Mouse (Mus musculus) naive thymus-derived CD4-positive, alpha-beta T cell, adult 2 months (primary cell): Measurements from ENCODE around the gene Fancf.

Experiments
- DNase-seq: peaks from one replicate; pipeline ENCODE4 v3.0.0-alpha.2; 2011; ENCODE audit warnings: low read depth

The Fancf gene

DNA sequence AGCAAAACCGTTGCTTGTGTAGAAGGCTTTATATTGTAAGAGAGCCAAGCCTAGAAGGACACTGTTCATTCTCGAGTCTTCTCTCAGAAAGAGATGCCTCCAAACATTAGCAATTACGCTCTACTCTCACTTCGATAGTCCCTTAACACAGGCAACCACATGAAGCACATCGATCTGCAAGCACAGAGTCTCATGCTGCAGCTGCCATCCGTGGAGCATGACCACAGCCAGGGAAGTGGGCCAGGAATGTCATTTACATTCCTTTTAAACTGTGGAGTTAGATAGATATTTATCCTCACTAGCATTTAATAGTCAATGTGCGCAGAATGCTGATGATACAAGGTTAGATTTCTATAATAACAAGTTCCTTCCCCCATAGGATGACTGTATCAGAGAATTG lies 21.6 kb downstream of the Fancf start:
- DNase-seq, result no peak

DNA sequence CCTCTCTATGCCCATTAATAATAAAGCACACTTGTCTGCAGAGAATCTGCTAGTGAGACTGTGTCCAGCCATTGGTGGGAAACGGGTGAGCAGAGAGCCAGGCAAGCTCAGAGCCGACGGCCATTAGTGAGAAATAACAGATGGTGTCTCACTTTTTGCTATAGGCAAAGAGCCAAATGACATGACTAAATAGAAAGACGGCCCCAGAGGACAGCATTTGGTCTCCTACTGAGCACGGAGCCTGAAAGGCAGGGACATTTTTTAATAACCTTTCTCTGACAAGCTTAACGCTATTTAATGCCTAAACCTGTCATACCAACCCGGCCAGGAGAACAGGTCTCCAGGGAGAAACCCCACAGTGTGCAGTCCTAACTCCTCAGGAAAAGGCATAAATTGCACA lies 30.1 kb downstream of the Fancf start:
- no peak for DNase-seq

DNA sequence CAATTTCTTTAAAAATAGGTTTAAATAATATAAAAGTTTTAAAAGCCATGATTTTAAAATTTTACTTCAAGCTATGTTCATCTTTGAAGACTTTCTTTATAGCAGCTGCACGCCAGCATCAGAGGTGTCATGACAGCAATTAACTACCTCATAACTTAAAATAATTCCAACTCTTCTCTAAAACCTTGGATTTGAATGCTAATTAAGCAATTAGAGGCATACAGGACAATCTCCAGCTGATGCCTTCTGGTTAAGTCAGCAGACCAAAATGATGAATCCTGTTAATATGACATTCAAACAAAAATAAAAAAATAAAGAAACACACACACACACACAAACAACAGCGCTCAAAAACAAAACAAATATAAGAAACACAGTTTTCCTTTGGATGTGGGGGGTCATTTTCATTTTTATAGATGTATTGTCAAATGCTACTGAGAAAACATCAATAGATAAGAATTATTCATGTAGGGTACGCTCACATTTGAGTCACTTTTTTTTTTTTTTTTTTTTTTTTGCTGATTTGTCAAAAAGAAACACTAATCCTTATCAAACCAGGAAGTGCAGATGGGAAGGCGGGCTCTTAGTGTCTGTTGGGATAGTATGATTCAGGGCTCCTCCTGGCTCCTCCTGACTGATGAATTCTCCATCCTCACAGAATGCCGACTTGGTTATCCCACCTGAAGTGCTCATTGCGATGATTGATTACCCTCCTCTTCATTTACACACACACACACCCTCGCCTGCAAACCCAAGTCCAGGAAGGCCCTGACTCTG lies 38.3 kb downstream of the Fancf start:
- no peak for DNase-seq

DNA sequence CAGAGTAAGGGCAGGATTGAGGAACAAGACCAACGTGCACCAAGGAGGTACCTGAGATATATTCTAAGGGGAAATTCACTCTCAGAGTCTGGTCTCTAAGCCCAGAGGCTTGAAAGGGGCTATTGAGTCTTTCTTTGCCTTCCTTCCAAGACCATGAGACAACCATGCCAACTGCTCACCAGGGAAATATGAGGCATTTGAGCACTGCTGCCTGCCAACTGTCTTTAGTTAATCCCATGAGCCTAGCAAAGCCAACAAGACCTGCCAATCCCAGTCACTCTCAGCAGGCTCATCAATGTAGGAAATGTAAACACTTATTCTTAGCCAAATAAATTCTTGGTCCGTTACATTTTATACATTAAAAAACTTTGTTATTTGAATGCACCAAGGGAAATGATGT lies 40.6 kb downstream of the Fancf start:
- no peak for DNase-seq

DNA sequence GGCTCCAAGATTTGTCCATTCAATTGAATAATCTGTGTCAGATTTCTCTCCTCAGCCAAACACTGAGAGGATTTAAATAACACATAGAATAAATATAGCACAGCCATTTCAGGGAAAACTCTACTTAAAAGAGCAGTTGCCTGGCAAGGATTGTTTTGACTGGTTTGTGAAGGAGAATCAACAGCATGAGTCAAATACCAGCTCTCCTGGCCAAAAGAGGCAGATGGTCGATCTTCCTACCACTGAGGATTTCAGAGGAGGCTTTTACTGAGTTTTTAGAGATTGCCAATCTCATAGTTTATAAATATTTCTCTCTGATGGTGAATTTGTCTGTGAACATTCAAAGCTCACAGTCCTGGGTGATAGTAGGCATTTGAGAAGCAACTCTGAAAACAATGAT lies 42.2 kb downstream of the Fancf start:
- no peak for DNase-seq

DNA sequence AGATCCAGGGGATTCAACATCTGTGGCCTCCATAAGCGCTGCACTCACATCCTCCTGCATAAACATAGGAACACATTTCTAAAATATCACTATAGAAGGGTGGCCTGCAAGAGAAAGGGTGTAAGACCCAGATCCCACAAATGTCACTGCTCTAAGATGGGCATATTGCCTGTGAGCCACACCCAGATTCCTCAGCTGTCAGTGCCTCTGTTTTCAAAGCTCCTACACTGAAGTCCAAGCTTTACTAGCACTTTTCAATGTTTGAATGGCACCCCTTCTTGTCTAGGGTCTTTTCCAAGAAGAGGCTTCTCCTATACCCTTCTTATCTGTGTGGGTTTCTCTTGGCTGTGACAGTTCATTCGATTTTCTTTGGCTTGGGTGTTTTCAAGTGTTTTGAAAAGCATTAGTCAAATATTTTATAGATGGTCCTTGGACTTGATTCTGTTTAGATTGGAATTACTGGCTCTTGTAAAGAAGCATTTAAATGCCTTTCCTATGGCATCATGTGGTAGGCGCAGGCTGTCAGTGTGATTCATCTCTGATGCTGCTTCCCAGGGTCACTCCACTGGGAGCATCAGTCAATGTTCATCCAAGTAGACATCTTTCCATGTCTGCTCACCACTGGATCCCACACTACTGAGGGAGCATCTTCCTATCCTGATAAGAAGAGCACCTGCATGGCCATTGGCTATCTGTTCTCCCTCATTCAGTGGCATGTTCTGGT lies 43.7 kb downstream of the Fancf start:
- no peak for DNase-seq

DNA sequence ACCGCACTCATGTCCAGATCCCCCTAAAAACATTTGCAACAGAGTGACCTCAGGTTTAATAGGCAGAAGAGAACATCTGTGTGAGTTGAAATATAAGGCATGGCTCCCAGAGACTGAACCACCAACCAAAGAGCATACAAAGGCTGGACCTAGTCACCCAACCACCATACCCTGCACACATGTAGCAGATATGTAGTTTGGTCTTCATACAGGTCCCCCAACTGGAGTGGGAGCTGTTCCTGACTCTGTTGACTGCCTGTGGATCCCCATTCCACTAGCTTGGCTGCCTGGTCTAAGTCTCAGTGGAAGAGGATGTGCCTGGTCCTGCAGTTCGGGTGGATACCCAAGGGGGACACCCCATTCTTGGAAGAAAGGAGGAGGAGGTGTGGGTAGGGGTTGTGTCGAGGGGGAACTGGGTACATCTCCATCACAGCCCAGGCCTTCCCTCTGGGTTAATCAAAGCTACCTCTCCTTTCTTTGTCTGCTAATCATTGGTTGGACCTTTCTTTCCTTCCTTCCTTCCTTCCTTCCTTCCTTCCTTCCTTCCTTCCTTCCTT lies 45.7 kb downstream of the Fancf start:
- DNase-seq, result no peak

DNA sequence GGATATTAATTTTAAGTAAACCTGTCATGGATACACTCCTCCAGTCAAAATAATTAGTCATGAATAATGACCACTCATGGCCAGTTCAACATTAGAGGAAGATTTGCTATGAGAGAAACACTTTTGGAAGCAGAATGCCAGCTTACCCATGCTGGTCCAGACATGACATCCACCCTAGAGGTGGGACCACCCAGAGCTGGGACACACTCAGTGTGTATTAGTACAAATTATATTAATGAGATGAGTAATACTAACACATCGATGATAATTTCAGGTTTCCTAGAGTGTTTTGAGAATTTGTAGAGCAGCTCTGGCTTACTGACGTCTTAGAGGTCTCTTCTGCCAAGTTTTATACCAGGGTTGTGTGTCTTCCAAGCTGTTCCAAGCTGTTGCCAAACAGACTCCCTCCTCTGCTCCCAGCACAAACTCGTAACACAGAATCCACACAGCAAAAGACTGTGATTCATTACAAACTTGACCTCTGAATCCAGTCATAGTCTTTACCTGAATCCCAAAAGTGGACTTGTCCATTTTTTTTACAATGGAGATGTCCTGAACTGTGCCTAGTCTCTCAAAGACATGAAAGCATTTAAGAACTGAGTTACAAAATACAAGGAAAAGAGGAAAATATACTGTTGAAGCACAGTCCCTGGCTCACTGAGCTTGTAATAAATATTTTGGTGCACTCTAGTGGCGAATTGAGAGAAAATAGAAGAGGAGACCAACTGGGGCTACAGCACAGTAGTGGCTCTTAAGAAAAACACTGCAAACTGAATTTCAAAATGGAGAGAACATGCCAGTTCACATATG lies 46.4 kb downstream of the Fancf start:
- DNase-seq, result no peak
